Mouse (Mus musculus) heart, embryonic 16.5 days (tissue): Measurements from ENCODE around the gene Denr. TPM values are rescaled to one million over a fixed set of nuclear protein-coding genes. Genes with fewer than 3 reads are reported as not detected.
A peak's percentile ranks its signal among the peaks of the same experiment; 100 is the strongest.

Source experiments
- ATAC-seq: fragments of 200-750 bp; cut with Nextera tagmentation; replicated peaks from 2 replicates; pipeline ENCODE4 v1.8.0; 2017; ENCODE audit warnings: moderate number of reproducible peaks; ENCODE audit not compliant: insufficient read depth, low FRiP score; ENCODE audit errors: extremely low read depth
- H3K27ac ChIP-seq: fragments of 300-500 bp; sonication (generic); 2 replicates; pipeline ENCODE4 v1.5.1; 2014; ENCODE audit warnings: mild to moderate bottlenecking, low read length, control low read depth, moderate library complexity
- H3K27me3 ChIP-seq: fragments of 300-500 bp; sonication (generic); 2 replicates; pipeline ENCODE4 v1.6.1; 2014; ENCODE audit warnings: low read length, mixed read lengths; ENCODE audit not compliant: control insufficient read depth, insufficient read depth
- H3K36me3 ChIP-seq: fragments of 300-500 bp; sonication (generic); 2 replicates; pipeline ENCODE4 v1.6.1; 2014; ENCODE audit not compliant: control insufficient read depth, insufficient read depth
- H3K4me1 ChIP-seq: fragments of 300-500 bp; sonication (generic); 2 replicates; pipeline ENCODE4 v1.6.1; 2014; ENCODE audit warnings: low read length, mixed read lengths; ENCODE audit not compliant: control insufficient read depth, insufficient read depth
- H3K4me2 ChIP-seq: fragments of 300-500 bp; sonication (generic); 2 replicates; pipeline ENCODE4 v1.6.1; 2014; ENCODE audit warnings: low read depth, mild to moderate bottlenecking, control low read depth, low read length
- H3K4me3 ChIP-seq: fragments of 300-500 bp; sonication (generic); 2 replicates; pipeline ENCODE4 v1.5.1; 2014; ENCODE audit warnings: mild to moderate bottlenecking, control low read depth, low read length
- H3K9ac ChIP-seq: fragments of 300-500 bp; sonication (generic); 2 replicates; pipeline ENCODE4 v1.6.1; 2014; ENCODE audit warnings: low read length, control low read depth
- H3K9me3 ChIP-seq: fragments of 300-500 bp; sonication (generic); replicated peaks from 2 replicates; pipeline ENCODE4 v1.6.1; 2016; ENCODE audit warnings: low read length; ENCODE audit not compliant: control insufficient read depth
- WGBS: fragments of 180-500 bp; shearing (Covaris S2); extraction: QIAGEN DNeasy Blood & Tissue Kit; methylation state at CpG from one replicate; pipeline ENCODE4 v1.1.7; 2014; 5-methylcytosine and 5-hydroxymethylcytosine counted together
- polyA plus RNA-seq: library from polyadenylated mRNA; unstranded; fragments of >200 nt; fragmentation: Nextera tagmentation; extraction: Ambion mirVana; gene quantifications from 2 replicates; pipeline ENCODE4 v1.2.1, GENCODE M21; 2015

The Denr gene
- 79.0 and 96.2 TPM in 2 replicates for polyA plus RNA-seq

- peak within 1 kb of the TSS; percentile 97 for H3K4me2 ChIP-seq
- H3K4me1 ChIP-seq: peaks cover 11% of the 10 kb centered on the region
- peak within 1 kb of the TSS; percentile 80 for H3K27ac ChIP-seq
- peak within 1 kb of the TSS; percentile 94 for H3K9ac ChIP-seq
- ATAC-seq: peak; percentile 98
- H3K27me3 ChIP-seq: no peaks in the 10 kb centered on the region
- WGBS: under 1% methylated on average over 54 of the region's 61 CpGs
- H3K36me3 ChIP-seq: peaks cover 22% of the 10 kb centered on the region
- no peaks in the 10 kb centered on the region for H3K9me3 ChIP-seq
- H3K4me3 ChIP-seq: peak within 1 kb of the TSS; percentile 83
These were observed at the start of gene Denr for GRCm38 (mm10) chr5:123906976-123907630. TSS of gene Denr (plus strand) at chr5:123907175.

- WGBS: 64% methylated on average over 11 of the region's 11 CpGs
- no peak for ATAC-seq
- Histone ChIP-seq H3K9ac (no peak overlapping the region), H3K9me3 (no peaks in the 10 kb centered on the region), H3K4me2 (no peak overlapping the region), H3K36me3 (no peaks in the 10 kb centered on the region), H3K27me3 (no peaks in the 10 kb centered on the region), H3K27ac (no peak overlapping the region), H3K4me1 (no peaks in the 10 kb centered on the region), H3K4me3 (no peak overlapping the region)
These were observed 48.2 kb upstream of the Denr start for GRCm38 (mm10) chr5:123858798-123859197.

GRCm38 (mm10) chr5:123862374-123863350, 44.3 kb upstream of the Denr start:
- H3K4me2 ChIP-seq: peak overlapping the region; percentile 25; the same call in 1 of the 2 replicates
- H3K9me3 ChIP-seq: no peaks in the 10 kb centered on the region
- no peaks in the 10 kb centered on the region for H3K27me3 ChIP-seq
- no peaks in the 10 kb centered on the region for H3K4me1 ChIP-seq
- no peaks in the 10 kb centered on the region for H3K36me3 ChIP-seq
- no peak overlapping the region for H3K27ac ChIP-seq
- WGBS: 70% methylated on average over 15 of the region's 15 CpGs
- H3K4me3 ChIP-seq: no peak overlapping the region
- H3K9ac ChIP-seq: no peak overlapping the region
- ATAC-seq: no peak

GRCm38 (mm10) chr5:123863934-123864333, 43.0 kb upstream of the Denr start:
- H3K9me3 ChIP-seq: no peaks in the 10 kb centered on the region
- H3K27ac ChIP-seq: no peak overlapping the region
- H3K27me3 ChIP-seq: no peaks in the 10 kb centered on the region
- H3K4me1 ChIP-seq: no peaks in the 10 kb centered on the region
- no peak for ATAC-seq
- no peak overlapping the region for H3K4me3 ChIP-seq
- 85% methylated on average over 14 of the region's 14 CpGs for WGBS
- no peak overlapping the region for H3K4me2 ChIP-seq
- H3K36me3 ChIP-seq: no peaks in the 10 kb centered on the region
- no peak overlapping the region for H3K9ac ChIP-seq

DNA sequence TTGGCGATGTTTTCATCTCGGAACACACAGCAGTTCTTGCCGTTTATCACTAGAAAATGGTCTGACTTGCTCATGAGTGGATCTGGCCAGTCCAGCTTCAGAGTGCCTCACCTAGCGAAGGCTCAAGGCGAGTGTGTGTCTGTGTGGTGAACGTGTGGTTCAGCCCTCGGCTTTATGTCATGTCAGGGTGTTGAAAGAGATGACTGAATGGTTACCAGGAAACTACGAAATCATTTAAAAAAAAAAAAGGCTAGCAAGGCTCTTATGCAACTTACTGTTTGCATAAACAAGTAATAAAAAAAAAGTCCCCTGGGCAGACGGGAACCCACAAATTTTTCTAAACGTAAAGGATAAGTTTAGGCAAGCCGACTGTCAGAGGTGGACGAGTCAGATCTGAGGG, 41.6 kb upstream of the Denr start, which contains the start of gene Hcar2:
TSS of gene Hcar2 (minus strand) at position 135 of the 400 bp plus-strand sequence.
- Histone ChIP-seq H3K9ac (no peak within 1 kb of the TSS), H3K9me3 (no peaks in the 10 kb centered on the region), H3K27me3 (no peaks in the 10 kb centered on the region), H3K36me3 (no peaks in the 10 kb centered on the region), H3K27ac (no peak within 1 kb of the TSS), H3K4me1 (no peaks in the 10 kb centered on the region), H3K4me2 (no peak within 1 kb of the TSS), H3K4me3 (no peak within 1 kb of the TSS)
- no peak for ATAC-seq
- 69% methylated on average over 12 of the region's 12 CpGs for WGBS

DNA sequence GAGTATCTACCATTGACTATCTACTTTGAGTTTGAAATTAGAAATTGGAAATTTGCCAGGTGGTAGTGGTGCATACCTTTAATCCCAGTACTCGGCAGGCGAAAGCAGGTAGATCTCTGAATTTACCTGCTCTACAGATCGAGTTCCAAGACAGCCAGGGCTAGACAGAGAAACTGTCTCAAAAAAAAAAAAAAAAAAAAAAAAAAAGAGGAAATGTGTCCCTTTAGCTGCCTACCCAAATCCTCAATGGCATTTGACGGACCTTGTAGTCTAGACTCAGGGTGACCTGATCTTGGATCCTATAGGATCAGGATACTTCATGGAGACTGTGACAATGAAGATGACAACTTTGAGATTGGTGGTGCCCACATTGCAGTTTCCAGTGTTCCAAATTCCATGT, 40.5 kb upstream of the Denr start:
- Histone ChIP-seq H3K4me2 (no peak overlapping the region), H3K36me3 (no peaks in the 10 kb centered on the region), H3K4me1 (no peaks in the 10 kb centered on the region), H3K27ac (no peak overlapping the region), H3K27me3 (no peaks in the 10 kb centered on the region), H3K9me3 (no peaks in the 10 kb centered on the region; the same call in 1 of the 2 replicates), H3K4me3 (no peak overlapping the region), H3K9ac (no peak overlapping the region)
- no peak for ATAC-seq
- WGBS: 64% methylated on average over 4 of the region's 4 CpGs

GRCm38 (mm10) chr5:123869615-123870014, 37.4 kb upstream of the Denr start:
- WGBS: 69% methylated on average over 4 of the region's 4 CpGs
- no peak for ATAC-seq
- H3K9me3 ChIP-seq: no peaks in the 10 kb centered on the region; the same call in 1 of the 2 replicates

GRCm38 (mm10) chr5:123874177-123874576, 32.8 kb upstream of the Denr start:
- Histone ChIP-seq H3K27me3 (no peaks in the 10 kb centered on the region), H3K27ac (no peak overlapping the region), H3K9ac (no peak overlapping the region), H3K4me1 (no peaks in the 10 kb centered on the region; the same call in 1 of the 2 replicates), H3K9me3 (no peaks in the 10 kb centered on the region; the same call in 1 of the 2 replicates), H3K36me3 (no peaks in the 10 kb centered on the region), H3K4me3 (no peak overlapping the region), H3K4me2 (no peak overlapping the region)
- ATAC-seq: no peak
- 78% methylated on average over 5 of the region's 5 CpGs for WGBS

More at GRCm38 (mm10) chr5:123869615-123870014, 37.4 kb upstream of the Denr start:
- H3K4me1 ChIP-seq: no peaks in the 10 kb centered on the region
- no peak overlapping the region for H3K4me2 ChIP-seq
- H3K9ac ChIP-seq: no peak overlapping the region
- no peak overlapping the region for H3K4me3 ChIP-seq
- no peaks in the 10 kb centered on the region for H3K36me3 ChIP-seq
- no peak overlapping the region for H3K27ac ChIP-seq
- no peaks in the 10 kb centered on the region for H3K27me3 ChIP-seq
